Comparison of ENCODE assay signal across 18 mouse cellular contexts in the genomic region with DNA sequence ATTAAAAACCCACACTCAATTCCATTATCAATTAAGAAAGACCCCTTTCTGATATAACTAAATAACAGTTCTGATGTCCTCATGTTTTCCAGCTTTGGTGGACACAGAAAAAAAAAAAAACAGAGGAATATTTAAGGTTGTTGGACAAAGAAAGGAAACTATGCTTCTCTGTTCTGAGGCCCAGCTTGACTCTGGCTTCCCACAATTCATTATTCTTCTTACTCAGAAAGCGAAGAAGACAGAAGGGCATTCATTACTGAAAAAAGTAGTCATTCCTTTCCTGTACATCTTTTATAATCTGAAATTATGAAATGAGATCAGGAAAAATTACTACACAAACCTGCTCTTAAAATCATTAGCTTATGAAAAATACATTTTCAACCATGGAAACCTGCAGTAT.
A peak's percentile ranks its signal among the peaks of the same experiment; 100 is the strongest.
DNase-seq lines count a peak whose midpoint lies in the region; ATAC-seq lines count a peak whose summit lies in the region.
"Had no signal": no experiment of that assay in that cellular context is flagged by ENCODE, and none has a peak within 500 bp of the region (broad histone marks: within the 10 kb centered on the region; RNA-seq: fewer than 3 reads in every experiment).

No protein-coding gene starts in this region.

- DNase-seq in retina, postnatal 1 day = peak; percentile 60
- no peak for DNase-seq in retina, embryonic 14.5 days (ENCODE audit: low spot score)
- DNase-seq in Muller cell, postnatal 12 days (ENCODE audit: inconsistent ontology term) = peak; percentile 81
- DNase-seq: adrenal gland, adult 2 months; adrenal gland, adult 8-10 months; adrenal gland, postnatal 10 days; adrenal gland, postnatal 14 days; adrenal gland, postnatal 25 days; adrenal gland, postnatal 36 days; B cell, adult 2 months; cerebellum, adult 11 months; cerebellum, adult 11-12 months; cerebellum, adult 18-20 months; cerebellum, adult 2 months had no signal

- no peak for ATAC-seq in monocyte, adult 5-6 weeks (replicated peaks; ENCODE audit: insufficient number of reproducible peaks, low FRiP score, low TSS enrichment, poor library complexity, severe bottlenecking)
- ATAC-seq: activated CD4-positive, CD25-positive, alpha-beta regulatory T cell, adult 4 months; CD4-positive, CD25-positive, alpha-beta regulatory T cell, adult 4 months; Patski had no signal
